Mouse (Mus musculus) heart, embryonic 12.5 days (tissue): ENCODE data around the gene Decr2. TPM values are rescaled to one million over a fixed set of nuclear protein-coding genes. Genes with fewer than 3 reads are reported as not detected.
A peak's percentile ranks its signal among the peaks of the same experiment; 100 is the strongest.

Experiments used
- ATAC-seq: fragments of 200-750 bp; cut with Nextera tagmentation; 2 replicates; pipeline ENCODE4 v1.8.0; 2017; ENCODE audit warnings: moderate TSS enrichment, moderate library complexity; ENCODE audit not compliant: insufficient number of reproducible peaks, low FRiP score
- H3K27ac ChIP-seq: fragments of 300-500 bp; sonication (generic); 2 replicates; pipeline ENCODE4 v1.5.1; 2016; ENCODE audit warnings: mild to moderate bottlenecking, moderate library complexity; ENCODE audit not compliant: poor library complexity, severe bottlenecking
- H3K27me3 ChIP-seq: fragments of 300-500 bp; sonication (generic); replicated peaks from 2 replicates; pipeline ENCODE4 v1.6.1; 2016; ENCODE audit warnings: mild to moderate bottlenecking, moderate library complexity
- H3K36me3 ChIP-seq: fragments of 300-500 bp; sonication (generic); 2 replicates; pipeline ENCODE4 v1.6.1; 2016; ENCODE audit warnings: mild to moderate bottlenecking, moderate library complexity
- H3K4me1 ChIP-seq: fragments of 300-500 bp; sonication (generic); replicated peaks from 2 replicates; pipeline ENCODE4 v1.6.1; 2016; ENCODE audit warnings: mild to moderate bottlenecking
- H3K4me2 ChIP-seq: fragments of 300-500 bp; sonication (generic); 2 replicates; pipeline ENCODE4 v1.6.1; 2016; ENCODE audit warnings: mild to moderate bottlenecking, moderate library complexity
- H3K4me3 ChIP-seq: fragments of 300-500 bp; sonication (generic); 2 replicates; pipeline ENCODE4 v1.5.1; 2016; ENCODE audit warnings: mild to moderate bottlenecking
- H3K9ac ChIP-seq: fragments of 300-500 bp; sonication (generic); 2 replicates; pipeline ENCODE4 v1.6.1; 2016; ENCODE audit warnings: mild to moderate bottlenecking, moderate library complexity
- H3K9me3 ChIP-seq: fragments of 300-500 bp; sonication (generic); replicated peaks from 2 replicates; pipeline ENCODE4 v1.6.1; 2016; ENCODE audit warnings: mild to moderate bottlenecking, moderate library complexity
- WGBS: fragments of 180-500 bp; shearing (Covaris S2); methylation state at CpG from one replicate; pipeline ENCODE4 v1.1.7; 2016; 5-methylcytosine and 5-hydroxymethylcytosine counted together
- polyA plus RNA-seq: library from polyadenylated mRNA; unstranded; fragments of >200 nt; fragmentation: Nextera tagmentation; extraction: Ambion mirVana; gene quantifications from 2 replicates; pipeline ENCODE4 v1.2.1, GENCODE M21; 2016

The Decr2 gene
- polyA plus RNA-seq, 1 experiment from 2014 or later: 33.4 TPM

- Histone ChIP-seq H3K4me1 (no peaks in the 10 kb centered on the region), H3K9ac (no peak overlapping the region), H3K27ac (no peak overlapping the region), H3K27me3 (no peaks in the 10 kb centered on the region), H3K4me3 (no peak overlapping the region), H3K9me3 (no peaks in the 10 kb centered on the region), H3K36me3 (peaks cover 22% of the 10 kb centered on the region), H3K4me2 (no peak overlapping the region)
- WGBS: 32% methylated on average over 2 of the region's 2 CpGs
- ATAC-seq: no peak
Measured at GRCm38 (mm10) chr17:26080867-26081266, 9.3 kb downstream of the Decr2 start.

DNA sequence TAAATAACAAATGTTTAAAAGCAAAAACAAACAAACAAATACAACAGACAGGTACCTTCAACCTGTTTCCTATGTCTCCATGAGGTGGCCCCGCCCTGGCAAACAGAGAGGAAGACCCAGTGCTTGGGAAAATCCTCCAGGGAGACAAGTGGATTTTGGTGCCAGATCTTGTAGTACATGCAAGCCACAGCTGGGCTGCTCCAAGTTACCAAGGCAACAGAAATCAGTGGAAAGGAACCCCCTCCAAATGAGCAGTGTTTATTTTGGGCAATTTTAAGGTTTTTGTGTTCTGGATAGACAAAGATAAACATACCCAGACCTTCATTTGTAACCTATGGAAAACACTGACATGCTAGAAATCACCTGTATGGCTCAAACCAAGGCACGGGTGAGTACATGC lies 11.3 kb downstream of the Decr2 start:
- no peak for ATAC-seq
- H3K27ac ChIP-seq: no peak overlapping the region

GRCm38 (mm10) chr17:26075246-26075645 lies 14.9 kb downstream of the Decr2 start:
- Histone ChIP-seq H3K27me3 (peaks cover 6% of the 10 kb centered on the region; the same call in 1 of the 2 replicates), H3K4me2 (no peak overlapping the region)
- ATAC-seq: no peak

More for the DNA sequence above, 11.3 kb downstream of the Decr2 start:
- Histone ChIP-seq H3K9me3 (no peaks in the 10 kb centered on the region), H3K4me3 (no peak overlapping the region), H3K4me2 (no peak overlapping the region), H3K27me3 (0 out of 2 replicates have a peak, but pooled peaks cover 2% of the 10 kb centered on the region), H3K9ac (no peak overlapping the region), H3K36me3 (peaks cover 17% of the 10 kb centered on the region), H3K4me1 (no peaks in the 10 kb centered on the region)
- WGBS: 75% methylated on average over 2 of the region's 2 CpGs

GRCm38 (mm10) chr17:26070136-26070535 lies 20.0 kb downstream of the Decr2 start:
- H3K4me3 ChIP-seq: peak overlapping the region; percentile 69
- no peak overlapping the region for H3K27ac ChIP-seq
- peaks cover 3% of the 10 kb centered on the region; the same call in 1 of the 2 replicates for H3K36me3 ChIP-seq
- H3K9ac ChIP-seq: 0 out of 2 replicates have a peak overlapping the region, but pooled peaks have one; percentile 79
- H3K27me3 ChIP-seq: peaks cover 6% of the 10 kb centered on the region; the same call in 1 of the 2 replicates
- peaks cover 37% of the 10 kb centered on the region for H3K4me1 ChIP-seq
- no peaks in the 10 kb centered on the region for H3K9me3 ChIP-seq
- WGBS: 29% methylated on average over 6 of the region's 6 CpGs
- H3K4me2 ChIP-seq: peak overlapping the region; percentile 94
- ATAC-seq: no peak

More at GRCm38 (mm10) chr17:26075246-26075645, 14.9 kb downstream of the Decr2 start:
- WGBS: 64% methylated on average over 3 of the region's 3 CpGs
- H3K27ac ChIP-seq: no peak overlapping the region
- no peaks in the 10 kb centered on the region for H3K4me1 ChIP-seq
- no peak overlapping the region for H3K9ac ChIP-seq
- H3K9me3 ChIP-seq: no peaks in the 10 kb centered on the region
- H3K4me3 ChIP-seq: no peak overlapping the region
- no peaks in the 10 kb centered on the region for H3K36me3 ChIP-seq

DNA sequence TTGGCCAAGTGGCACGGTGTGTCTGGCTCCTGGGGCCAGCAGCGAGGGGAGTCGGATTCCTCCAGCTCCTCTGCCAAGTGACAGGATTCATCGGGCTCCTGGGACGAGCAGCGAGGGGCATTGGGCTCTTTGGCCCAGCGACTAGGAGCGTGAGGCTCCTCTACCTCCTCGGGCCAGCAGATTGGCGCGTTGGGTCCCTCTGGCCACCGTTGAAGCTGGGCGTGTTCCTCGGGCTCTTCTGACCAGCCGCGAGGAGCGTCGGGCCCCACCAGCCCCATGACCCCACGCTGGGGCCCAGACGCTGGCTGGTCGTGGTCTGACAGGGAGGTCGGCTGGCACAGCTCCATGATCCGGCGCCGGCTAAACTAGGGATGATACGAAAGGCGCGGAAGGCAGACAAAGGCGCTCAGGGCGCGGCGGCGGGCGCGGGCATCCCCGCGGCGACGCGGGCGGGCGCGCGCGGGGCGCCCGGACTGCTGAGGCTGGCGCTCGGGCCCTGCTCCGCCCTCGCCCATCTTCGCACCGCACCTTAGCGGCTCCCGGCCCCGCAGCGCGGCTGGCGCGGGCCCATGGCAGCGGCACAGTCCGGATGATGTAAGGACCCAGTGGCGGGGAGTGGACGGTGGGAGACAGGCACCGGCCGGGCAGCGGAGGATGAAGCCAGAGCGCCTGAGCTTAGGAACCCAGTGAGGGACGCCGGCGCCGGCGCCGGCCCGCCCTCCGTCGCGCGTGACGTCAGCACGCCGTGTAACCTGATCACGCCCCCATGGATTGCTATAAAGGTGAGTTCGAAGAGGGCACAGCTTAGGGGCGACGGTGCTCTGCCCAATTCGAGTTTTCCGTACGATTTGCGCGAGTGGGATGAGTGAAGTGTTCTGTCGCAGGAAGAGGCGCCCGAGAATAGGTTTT lies 21.1 kb downstream of the Decr2 start, which contains the start of gene Rab11fip3:
Rab11fip3 (minus strand) TSS at position 725 of the 909 bp plus-strand sequence.
- H3K27ac ChIP-seq: peak within 1 kb of the TSS; percentile 66
- H3K9me3 ChIP-seq: no peaks in the 10 kb centered on the region
- peak within 1 kb of the TSS; percentile 69 for H3K4me3 ChIP-seq
- H3K27me3 ChIP-seq: peaks cover 3% of the 10 kb centered on the region; the same call in 1 of the 2 replicates
- H3K4me1 ChIP-seq: peaks cover 48% of the 10 kb centered on the region
- peak within 1 kb of the TSS; percentile 79 for H3K9ac ChIP-seq
- H3K36me3 ChIP-seq: peaks cover 3% of the 10 kb centered on the region; the same call in 1 of the 2 replicates
- ATAC-seq: peak; percentile 95
- WGBS: under 1% methylated on average over 94 of the region's 94 CpGs
- peak within 1 kb of the TSS; percentile 94 for H3K4me2 ChIP-seq

DNA sequence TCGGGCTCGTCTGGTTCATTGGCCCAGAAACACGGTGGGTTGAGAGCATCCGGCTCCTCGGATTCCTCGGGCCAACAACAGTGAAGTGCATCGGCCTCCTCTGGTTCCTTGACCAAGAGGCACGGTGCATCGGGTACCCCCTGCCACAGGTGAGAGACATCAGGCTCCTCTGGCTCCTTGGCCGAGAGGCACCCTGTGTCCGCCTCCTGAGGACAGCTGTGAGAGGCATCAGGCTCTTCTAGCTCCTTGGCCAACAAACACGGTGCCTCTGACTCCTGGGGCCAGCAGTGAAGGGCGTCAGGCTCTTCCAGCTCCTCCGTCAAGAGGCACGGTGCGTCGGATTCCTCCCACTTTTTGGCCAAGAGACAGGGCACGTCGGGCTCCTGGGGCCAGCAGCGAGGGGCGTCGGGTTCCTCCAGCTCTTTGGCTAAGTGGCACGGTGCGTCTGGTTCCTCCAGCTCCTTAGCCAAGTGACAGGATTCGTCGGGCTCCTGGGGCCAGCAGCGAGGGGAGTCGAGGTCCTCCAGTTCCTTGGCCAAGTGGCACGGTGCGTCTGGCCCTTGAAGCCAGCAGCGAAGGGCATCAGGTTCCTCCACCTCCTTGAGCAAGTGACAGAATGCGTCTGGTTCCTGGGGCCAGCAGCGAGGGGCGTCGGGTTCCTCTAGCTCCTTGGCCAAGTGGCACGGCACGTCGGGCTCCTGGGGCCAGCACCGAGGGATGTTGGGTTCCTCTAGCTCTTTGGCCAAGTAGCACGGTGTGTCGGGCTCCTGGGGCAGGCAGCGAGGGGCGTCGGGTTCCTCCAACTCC lies 21.9 kb downstream of the Decr2 start:
- Histone ChIP-seq H3K27me3 (peaks cover 3% of the 10 kb centered on the region; the same call in 1 of the 2 replicates), H3K4me2 (peak overlapping the region; percentile 94), H3K4me1 (peaks cover 48% of the 10 kb centered on the region), H3K4me3 (peak overlapping the region; percentile 69), H3K9me3 (no peaks in the 10 kb centered on the region), H3K9ac (peak overlapping the region; percentile 79), H3K36me3 (peaks cover 8% of the 10 kb centered on the region; the same call in 1 of the 2 replicates), H3K27ac (no peak overlapping the region)
- WGBS: 1% methylated on average over 44 of the region's 44 CpGs
- no peak; the same call in 1 of the 2 replicates for ATAC-seq

- H3K27me3 ChIP-seq: peaks cover 3% of the 10 kb centered on the region; the same call in 1 of the 2 replicates
- no peak for ATAC-seq
- peaks cover 48% of the 10 kb centered on the region for H3K4me1 ChIP-seq
- peak overlapping the region; percentile 69 for H3K4me3 ChIP-seq
- 0 out of 2 replicates have a peak overlapping the region, but pooled peaks have one; percentile 79 for H3K9ac ChIP-seq
- WGBS: 89% methylated on average over 7 of the region's 7 CpGs
- peaks cover 12% of the 10 kb centered on the region; the same call in 1 of the 2 replicates for H3K36me3 ChIP-seq
- H3K9me3 ChIP-seq: no peaks in the 10 kb centered on the region
- H3K27ac ChIP-seq: no peak overlapping the region
- peak overlapping the region; percentile 94 for H3K4me2 ChIP-seq
Measured at GRCm38 (mm10) chr17:26066488-26067020, 23.6 kb downstream of the Decr2 start.

GRCm38 (mm10) chr17:26064916-26065315 lies 25.2 kb downstream of the Decr2 start:
- Histone ChIP-seq H3K4me1 (peaks cover 44% of the 10 kb centered on the region), H3K36me3 (peaks cover 14% of the 10 kb centered on the region), H3K27me3 (no peaks in the 10 kb centered on the region), H3K9me3 (no peaks in the 10 kb centered on the region), H3K4me3 (no peak overlapping the region), H3K9ac (0 out of 2 replicates have a peak overlapping the region, but pooled peaks have one; percentile 35), H3K27ac (peak overlapping the region; percentile 52), H3K4me2 (0 out of 2 replicates have a peak overlapping the region, but pooled peaks have one; percentile 9)
- 62% methylated on average over 6 of the region's 6 CpGs for WGBS
- ATAC-seq: no peak

DNA sequence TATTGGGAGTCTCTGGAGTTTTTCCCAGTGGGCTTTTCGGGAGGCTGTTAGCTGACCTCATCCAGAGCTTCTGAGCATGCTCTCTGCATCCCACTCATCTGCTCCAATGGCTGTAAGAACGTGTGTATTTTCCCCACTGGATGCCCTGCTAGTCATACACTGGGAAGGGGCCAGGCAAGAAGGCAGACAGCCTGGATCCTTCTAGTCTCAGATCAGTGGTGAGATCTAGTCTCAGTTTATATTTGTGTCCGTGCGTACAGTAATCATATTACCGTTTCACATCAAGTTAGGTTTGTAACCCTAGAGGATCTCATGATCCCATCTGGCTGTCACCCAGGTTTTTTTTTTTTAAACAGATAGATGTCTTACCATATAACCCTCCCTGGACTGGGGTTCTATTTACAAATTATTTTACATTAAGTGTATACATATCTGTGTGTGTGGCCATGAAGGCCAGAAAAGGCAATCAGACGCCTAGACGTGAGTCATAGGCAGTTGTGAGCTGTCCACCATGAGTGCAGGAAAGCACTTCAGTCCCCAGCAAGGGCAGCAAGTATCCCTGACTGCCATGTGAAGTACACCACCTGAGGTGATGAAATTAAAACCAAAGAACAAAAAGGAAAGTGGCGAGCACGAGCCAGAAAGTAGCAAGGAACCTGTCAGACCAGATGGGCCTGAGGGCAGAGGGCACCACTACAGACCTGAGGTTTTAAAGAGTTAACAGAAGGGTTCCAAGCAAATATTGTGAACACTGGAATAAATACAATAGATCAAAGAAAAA lies 32.2 kb downstream of the Decr2 start:
- Histone ChIP-seq H3K27me3 (no peaks in the 10 kb centered on the region), H3K4me3 (no peak overlapping the region), H3K4me1 (peaks cover 18% of the 10 kb centered on the region), H3K9ac (no peak overlapping the region), H3K4me2 (no peak overlapping the region), H3K9me3 (no peaks in the 10 kb centered on the region), H3K36me3 (peaks cover 13% of the 10 kb centered on the region), H3K27ac (no peak overlapping the region)
- WGBS: 79% methylated on average over 9 of the region's 9 CpGs
- ATAC-seq: no peak

DNA sequence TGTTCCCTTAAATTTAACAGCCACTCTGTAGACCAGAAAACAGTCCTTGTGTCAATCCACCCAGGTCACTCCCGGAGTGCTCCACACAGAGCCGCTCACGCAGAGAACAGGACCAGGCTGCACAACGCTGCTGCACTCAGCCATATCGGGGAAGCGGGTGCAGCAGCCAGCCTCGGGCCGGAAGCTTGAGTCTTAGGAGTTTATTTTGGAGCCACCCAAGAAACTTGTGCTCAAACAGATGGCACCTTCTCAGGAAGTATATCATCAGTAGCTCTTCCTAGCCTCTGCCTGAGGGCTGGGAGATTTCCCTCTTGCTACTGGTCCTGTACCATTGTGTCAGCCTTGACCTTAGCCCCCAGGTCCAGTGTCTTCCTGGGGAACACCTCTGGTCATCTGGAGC lies 32.9 kb downstream of the Decr2 start:
- Histone ChIP-seq H3K36me3 (peaks cover 14% of the 10 kb centered on the region), H3K27ac (no peak overlapping the region), H3K9ac (no peak overlapping the region), H3K4me3 (no peak overlapping the region), H3K9me3 (no peaks in the 10 kb centered on the region), H3K4me2 (no peak overlapping the region), H3K4me1 (peaks cover 18% of the 10 kb centered on the region), H3K27me3 (no peaks in the 10 kb centered on the region)
- ATAC-seq: no peak
- WGBS: 88% methylated on average over 8 of the region's 8 CpGs
